Mouse (Mus musculus): Measurements from ENCODE around the gene Pi4kb.
"Not testable (repeated sequence)": the region's sequence is repeated elsewhere in the genome, so short reads cannot be mapped to it uniquely, and the experiment has no call there.

The Pi4kb gene

GRCm38 (mm10) chr3:95015337-95015872 lies 40.9 kb downstream of the Pi4kb start, which contains the start of gene Zfp687:
TSS of gene Zfp687 (minus strand) at chr3:95015448.
- DNase-seq (ENCODE audit: low read depth, low spot score) = peak; percentile 99

- peak; percentile 95 for DNase-seq (ENCODE audit: low read depth, low spot score)
Measured at GRCm38 (mm10) chr3:95015891-95016531, 41.5 kb downstream of the Pi4kb start.

GRCm38 (mm10) chr3:95016532-95017056 lies 42.1 kb downstream of the Pi4kb start:
- DNase-seq (ENCODE audit: low read depth, low spot score) = no peak

DNA sequence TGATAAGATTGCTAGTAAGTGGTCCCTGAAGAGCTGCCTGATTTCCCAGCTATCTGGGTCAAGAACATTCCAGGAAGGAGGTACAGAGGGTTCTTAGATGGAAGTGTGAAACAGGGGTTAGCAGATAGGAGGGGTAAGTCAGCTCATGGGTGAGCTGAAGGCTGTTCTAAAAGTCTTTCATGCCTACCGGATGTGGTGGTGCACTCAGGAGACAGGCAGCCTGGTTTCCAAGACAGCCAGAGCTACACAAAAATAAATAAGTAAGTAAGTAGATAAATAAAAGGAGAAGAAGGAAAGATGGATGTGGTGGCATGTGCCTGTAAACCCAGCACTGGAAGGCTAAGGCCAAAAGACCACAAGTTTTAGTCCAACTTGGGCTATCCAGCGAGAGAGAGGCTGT lies 44.2 kb downstream of the Pi4kb start:
- DNase-seq (ENCODE audit: low read depth, low spot score) = peak; percentile 79

DNA sequence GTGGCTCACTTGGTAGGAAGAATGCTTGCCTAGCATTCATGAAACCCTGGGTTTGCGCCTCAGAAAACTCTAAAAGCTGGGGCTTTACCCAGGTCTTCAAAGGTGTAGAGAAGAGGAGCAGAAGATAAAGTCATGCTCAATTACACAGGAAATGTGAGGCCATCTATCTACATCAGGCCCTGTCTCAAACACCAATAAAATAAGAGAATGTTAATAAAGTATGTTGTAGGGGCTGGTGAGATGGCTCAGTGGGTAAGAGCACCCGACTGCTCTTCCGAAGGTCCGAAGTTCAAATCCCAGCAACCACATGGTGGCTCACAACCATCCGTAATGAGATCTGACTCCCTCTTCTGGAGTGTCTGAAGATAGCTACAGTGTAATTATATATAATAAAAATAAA lies 46.4 kb downstream of the Pi4kb start:
- not testable (repeated sequence) for DNase-seq (ENCODE audit: low read depth, low spot score)

GRCm38 (mm10) chr3:95024551-95024950 lies 50.0 kb downstream of the Pi4kb start:
- DNase-seq (ENCODE audit: low read depth, low spot score) = no peak

DNA sequence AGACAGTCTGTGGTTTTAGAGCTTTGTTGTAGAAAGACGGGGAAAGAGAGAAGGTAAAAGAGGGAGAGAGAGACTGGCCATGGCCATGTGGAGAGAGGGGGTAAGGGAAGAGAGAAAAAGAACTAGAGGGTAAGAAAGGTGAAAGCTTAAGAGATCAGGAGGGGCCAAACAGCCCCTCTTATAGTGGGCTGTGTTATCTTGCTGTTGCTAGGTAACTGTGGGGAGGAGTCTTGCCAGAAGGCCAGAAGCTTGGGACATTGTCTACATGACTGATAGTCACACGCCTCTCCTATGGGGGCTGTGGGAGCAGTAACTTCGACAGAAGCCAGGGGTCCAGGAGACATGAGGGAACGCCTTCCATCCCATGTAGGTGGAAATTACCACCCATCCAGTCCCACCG lies 50.7 kb downstream of the Pi4kb start:
- no peak for DNase-seq (ENCODE audit: low read depth, low spot score)

DNA sequence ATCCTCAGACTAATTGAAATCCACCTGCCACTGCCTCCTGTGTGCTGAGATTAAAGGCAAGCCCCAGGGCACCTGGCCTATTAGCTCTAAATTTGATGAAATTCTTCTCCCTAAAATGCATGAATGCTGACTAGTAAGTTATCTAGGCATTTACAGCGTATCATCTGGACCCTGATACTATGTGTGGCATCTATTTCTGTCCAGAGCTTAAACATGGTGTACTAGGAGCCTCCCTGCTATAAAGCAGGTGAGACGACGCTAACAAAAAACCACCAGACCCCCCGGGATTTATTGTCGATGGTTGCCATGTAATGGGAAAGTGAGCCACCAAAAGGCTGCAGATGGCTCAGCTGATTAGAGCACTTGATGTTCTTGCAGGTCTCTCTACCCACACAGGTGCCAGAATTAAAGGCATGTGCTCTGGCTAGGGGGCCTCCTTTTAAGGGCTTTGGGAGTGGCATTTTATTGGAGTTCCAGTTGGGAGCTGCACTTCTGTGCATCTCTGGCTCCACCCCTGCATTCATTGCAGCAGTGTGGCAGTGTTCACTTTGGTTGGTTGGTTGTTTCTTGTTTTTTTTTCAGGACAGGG lies 52.6 kb downstream of the Pi4kb start:
- no peak for DNase-seq (ENCODE audit: low read depth, low spot score)

DNA sequence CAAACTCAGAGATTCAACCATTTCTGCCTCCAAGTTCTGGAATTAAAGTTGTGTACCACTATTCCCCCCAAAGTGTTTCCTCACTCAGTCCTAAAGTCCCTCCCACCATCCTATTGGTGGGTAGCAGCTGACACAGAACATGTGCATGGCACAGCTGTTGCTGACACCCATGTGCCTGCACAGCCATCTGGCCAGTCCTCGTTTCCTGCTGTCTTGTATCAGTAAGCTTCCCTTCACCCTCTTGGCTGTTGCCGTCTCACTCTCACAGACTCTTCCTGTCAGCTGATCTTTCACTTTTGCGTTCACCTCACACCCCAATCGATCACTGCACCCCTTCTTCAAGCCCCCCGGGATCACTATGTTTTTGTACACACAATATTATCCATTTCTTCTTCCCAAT lies 53.2 kb downstream of the Pi4kb start:
- DNase-seq (ENCODE audit: low read depth, low spot score) = peak; percentile 48

- peak; percentile 60 for DNase-seq (ENCODE audit: low read depth, low spot score)
Measured at GRCm38 (mm10) chr3:95028603-95029002, 54.1 kb downstream of the Pi4kb start.

DNA sequence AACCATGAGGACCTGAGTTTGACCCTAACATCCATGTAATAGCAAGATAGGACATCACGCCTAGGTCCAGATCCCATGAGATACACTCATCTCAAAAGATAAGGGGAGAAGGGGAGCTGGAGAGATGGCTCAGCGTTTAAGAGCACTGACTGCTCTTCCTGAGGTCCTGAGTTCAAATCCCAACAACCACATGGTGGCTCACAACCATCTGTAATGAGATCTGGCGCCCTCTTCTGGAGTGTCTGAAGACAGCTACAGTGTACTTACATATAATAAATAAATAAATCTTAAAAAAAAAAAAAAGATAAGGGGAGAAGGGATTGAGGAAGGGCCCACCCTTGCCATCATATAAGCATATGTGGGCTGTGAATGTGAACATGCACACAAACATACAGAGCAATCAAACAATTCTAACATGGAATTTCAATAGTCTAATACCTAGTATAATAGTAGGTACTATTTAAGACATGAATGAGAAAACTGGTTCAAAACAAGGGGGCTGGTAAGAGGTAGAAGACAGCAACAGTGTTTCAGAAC lies 54.8 kb downstream of the Pi4kb start:
- not testable (repeated sequence) for DNase-seq (ENCODE audit: low read depth, low spot score)

- DNase-seq (ENCODE audit: low read depth, low spot score) = no peak
Measured at GRCm38 (mm10) chr3:95029953-95030352, 55.4 kb downstream of the Pi4kb start.

DNA sequence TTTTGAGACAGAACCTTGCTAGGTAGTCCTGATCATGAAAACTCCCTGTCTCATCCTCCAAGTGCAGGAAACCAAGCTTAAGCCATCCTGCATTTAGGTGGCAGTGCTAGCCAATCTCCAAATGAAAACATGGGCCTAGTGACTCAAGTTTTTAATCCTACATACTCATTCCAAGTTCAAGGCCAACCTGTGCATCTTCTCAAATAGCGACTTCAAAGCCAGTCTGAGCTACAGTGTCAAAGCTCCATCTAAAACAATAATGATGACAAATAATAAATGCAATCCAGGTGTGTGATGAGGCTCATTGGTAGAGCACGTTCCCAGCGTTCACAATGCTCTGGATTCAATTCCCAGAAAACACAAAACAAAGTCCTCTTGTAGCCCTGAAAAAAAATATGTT lies 67.1 kb downstream of the Pi4kb start:
- no peak for DNase-seq (ENCODE audit: low read depth, low spot score)

GRCm38 (mm10) chr3:95042166-95042837 lies 67.8 kb downstream of the Pi4kb start, which contains the start of gene Psmd4:
TSS of gene Psmd4 (minus strand) at chr3:95042614.
- DNase-seq (ENCODE audit: low read depth, low spot score) = peak; percentile 98

- peak; percentile 68 for DNase-seq (ENCODE audit: low read depth, low spot score)
Measured at GRCm38 (mm10) chr3:95042838-95043229, 68.3 kb downstream of the Pi4kb start.

GRCm38 (mm10) chr3:95043251-95043650 lies 68.7 kb downstream of the Pi4kb start:
- DNase-seq (ENCODE audit: low read depth, low spot score) = no peak

- DNase-seq (ENCODE audit: low read depth, low spot score) = no peak
Measured at GRCm38 (mm10) chr3:95046462-95047057, 72.0 kb downstream of the Pi4kb start.

GRCm38 (mm10) chr3:95047914-95048313 lies 73.4 kb downstream of the Pi4kb start:
- DNase-seq (ENCODE audit: low read depth, low spot score) = no peak

GRCm38 (mm10) chr3:95052959-95053358 lies 78.4 kb downstream of the Pi4kb start:
- DNase-seq (ENCODE audit: low read depth, low spot score) = peak; percentile 76

GRCm38 (mm10) chr3:95053701-95054100 lies 79.2 kb downstream of the Pi4kb start:
- DNase-seq (ENCODE audit: low read depth, low spot score) = peak; percentile 73

DNA sequence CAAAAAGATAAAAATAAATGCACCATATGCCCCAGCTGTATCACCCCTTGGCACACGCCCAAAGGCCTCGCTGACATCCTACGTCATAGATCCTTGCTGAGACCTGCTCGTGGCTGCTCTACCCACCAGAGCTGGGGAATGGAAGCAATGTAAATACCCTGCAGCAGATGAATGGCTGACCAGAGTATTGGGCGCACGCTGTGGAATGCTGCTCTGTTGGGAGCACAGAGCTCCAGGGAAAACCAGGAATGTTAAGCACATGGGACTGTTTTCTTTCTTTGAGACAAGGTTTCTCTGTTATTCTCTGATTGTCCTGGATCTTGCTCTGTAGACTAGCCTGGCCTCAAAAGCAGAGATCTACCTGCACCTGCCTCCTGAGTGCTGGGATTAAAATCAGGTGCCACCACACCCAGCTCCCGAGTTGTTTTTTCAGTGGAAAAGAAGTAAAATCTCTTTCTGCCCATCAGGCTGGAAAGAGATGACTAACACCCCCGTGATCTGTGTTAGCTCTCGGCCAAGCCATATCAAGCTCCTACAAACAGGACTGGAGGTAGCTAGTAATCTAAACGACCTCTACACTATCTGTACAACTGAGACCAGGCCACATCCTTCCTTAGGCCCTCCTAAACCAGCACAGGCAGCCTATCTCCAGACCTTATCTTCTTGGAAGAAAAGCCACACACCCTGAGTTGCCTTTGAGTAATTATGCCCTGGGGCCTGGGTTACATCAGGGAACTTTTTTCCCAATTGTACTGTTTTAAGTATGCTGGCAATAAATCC lies 80.1 kb downstream of the Pi4kb start:
- no peak for DNase-seq (ENCODE audit: low read depth, low spot score)
